Mouse (Mus musculus): Measurements from ENCODE around the gene Desi2.
"Not testable (repeated sequence)": the region's sequence is repeated elsewhere in the genome, so short reads cannot be mapped to it uniquely, and the experiment has no call there.

The Desi2 gene

DNA sequence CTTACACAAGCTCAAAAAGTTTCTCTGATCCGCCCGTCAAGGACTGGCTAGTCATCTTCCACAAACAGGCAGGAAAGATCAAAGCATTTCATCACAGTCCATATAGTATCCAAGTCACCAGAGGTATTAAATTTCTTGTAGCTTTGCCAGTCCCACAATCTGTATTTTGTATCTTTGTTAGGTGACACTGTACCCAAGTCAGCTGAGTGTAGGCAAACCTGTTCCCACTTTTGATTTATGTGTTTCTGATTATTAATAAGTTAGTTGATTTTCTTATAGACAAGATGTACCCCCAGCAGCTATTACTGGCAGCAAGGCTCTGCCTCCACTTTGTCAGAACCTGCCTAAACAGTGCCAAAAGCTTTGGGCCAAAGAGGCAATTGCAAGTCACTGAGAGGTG lies 71.6 kb downstream of the Desi2 start:
- DNase-seq (ENCODE audit: low spot score in 2 of 2) = no peak

DNA sequence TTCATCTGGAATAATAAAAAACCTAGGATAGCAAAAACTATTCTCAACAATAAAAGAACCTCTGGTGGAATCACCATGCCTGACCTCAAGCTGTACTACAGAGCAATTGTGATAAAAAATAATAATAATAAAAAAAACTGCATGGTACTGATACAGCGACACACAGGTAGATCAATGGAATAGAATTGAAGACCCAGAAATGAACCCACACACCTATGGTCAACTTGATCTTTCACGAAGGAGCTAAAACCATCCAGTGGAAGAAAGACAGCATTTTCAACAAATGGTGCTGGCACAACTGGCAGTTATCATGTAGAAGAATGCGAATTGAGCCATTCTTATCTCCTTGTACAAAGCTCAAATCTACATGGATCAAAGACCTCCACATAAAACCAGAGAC lies 78.2 kb downstream of the Desi2 start:
- DNase-seq (ENCODE audit: low spot score in 2 of 2) = not testable (repeated sequence)

DNA sequence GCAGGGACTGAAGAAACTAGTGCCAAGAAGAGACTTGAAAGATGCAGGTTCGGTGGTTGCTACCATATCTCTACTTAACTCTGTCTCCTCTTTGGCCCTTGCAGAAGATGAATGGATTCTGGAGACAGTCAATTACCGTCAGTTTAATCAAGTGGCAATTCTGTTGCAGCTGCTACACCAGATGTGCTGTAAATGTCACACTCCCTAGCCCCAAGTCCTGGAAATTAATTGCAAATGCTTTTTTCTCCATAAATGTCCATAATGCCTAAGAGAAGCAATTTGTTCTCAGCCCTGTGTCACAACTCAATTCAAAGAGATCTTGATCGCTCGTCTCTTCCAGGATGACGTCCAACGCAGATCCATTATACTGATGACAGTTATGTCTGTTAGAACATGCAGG lies 83.4 kb downstream of the Desi2 start:
- no peak for DNase-seq (ENCODE audit: low spot score in 2 of 2)

DNA sequence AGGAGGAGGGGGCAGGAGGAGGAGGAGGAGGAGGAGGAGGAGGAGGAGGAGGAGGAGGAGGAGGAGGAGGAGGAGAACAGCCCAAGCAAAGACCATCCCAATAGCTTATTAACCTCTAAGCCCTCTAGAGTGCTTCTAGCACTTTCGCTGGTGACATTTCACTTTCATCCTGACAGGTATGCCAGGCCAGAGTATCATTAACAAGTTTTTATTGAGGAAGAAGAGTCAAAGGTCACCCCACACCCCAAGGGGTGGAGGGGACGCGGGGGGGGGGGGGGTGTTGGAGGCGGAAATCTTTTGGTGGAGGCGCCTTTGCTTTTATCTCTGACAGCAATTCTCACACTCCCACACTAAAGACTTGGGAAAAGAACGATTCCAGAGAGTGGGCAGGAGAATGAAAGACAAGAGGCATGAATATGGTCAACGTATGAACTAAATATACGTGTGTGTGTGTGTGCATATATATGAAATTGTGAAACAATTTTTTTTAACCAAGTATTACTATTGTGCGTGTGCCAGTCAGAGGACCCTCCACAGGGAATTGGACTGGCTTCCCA lies 88.0 kb downstream of the Desi2 start:
- no peak for DNase-seq (ENCODE audit: low spot score in 2 of 2)

DNA sequence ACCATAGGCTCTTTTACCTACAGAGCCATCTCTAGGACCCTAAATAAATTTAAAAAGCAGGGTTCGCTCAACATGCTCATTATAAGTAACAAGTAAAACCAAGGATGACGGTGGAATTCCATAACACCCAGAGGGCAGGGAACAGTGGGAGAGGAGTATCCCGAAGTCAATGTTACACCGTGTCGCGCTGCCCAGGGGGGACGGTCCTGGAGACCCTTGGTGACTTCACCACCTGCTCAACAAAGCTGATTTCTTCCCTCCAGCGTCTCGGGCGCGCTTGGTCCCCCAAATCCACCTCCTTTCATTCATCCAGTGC lies 88.5 kb downstream of the Desi2 start:
- no peak for DNase-seq (ENCODE audit: low spot score in 2 of 2)

DNA sequence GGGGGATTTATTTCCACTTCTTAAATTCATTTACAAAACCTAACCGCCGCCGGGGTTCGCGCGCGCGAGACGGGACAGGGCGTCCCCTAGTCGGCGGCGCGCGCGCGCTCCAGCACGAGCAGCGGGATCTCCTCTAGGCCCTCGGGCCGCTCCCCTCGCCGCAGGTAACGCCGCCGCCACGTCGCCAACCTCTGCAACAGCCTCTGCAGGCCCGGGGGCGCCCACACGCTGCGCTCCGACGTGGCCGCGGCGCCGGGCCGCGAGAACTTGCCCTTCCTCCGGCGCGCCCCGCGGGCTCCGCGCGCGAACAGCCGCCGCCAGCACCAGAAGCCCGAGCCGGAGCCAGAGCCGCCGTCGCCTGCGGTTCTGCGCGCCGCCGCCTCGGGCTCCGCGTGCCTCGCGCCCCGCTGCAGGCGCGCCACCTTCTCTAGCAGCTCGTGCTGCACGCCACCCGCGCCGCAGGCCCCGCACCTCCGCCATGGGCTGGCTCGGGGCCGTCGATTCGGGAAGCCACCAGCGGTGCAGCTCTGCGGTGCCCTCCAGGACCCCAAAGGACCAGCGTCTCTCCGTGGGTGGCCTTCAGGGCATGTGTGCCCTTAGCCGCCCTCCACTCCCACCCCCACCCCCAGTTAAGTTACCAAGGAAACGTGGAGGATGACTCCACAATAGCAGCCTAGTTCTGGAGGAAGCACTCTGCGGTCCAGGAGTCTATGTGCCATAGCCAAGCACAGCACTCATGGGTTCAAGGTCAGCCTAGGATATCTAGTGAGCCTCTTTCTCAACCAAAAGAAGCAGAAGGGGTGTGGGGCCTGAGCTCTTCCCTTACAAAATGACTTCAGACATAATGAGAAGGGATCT lies 89.1 kb downstream of the Desi2 start:
- peak; percentile 45 to 69 for DNase-seq (ENCODE audit: low spot score in 2 of 2)

DNA sequence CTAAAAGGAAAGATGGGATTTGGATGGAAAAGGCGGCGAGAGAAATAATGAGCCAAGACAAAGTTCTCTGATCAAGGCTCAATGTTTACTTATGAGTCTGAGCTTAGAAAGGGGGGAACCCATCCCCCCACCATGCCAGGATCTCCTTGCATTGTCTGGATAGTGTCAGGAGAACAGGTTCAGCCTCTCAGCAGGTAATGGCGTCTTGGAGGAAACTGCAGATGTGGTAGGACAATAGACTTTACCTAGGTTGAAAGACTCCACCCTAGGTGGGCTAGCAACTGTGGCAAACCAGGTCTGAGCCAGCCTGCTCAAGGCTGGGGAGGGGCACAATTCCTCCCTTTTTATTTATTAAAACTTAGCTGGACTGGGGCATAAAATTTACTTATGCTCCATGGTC lies 96.1 kb downstream of the Desi2 start:
- DNase-seq (ENCODE audit: low spot score in 2 of 2) = not testable (repeated sequence)

DNA sequence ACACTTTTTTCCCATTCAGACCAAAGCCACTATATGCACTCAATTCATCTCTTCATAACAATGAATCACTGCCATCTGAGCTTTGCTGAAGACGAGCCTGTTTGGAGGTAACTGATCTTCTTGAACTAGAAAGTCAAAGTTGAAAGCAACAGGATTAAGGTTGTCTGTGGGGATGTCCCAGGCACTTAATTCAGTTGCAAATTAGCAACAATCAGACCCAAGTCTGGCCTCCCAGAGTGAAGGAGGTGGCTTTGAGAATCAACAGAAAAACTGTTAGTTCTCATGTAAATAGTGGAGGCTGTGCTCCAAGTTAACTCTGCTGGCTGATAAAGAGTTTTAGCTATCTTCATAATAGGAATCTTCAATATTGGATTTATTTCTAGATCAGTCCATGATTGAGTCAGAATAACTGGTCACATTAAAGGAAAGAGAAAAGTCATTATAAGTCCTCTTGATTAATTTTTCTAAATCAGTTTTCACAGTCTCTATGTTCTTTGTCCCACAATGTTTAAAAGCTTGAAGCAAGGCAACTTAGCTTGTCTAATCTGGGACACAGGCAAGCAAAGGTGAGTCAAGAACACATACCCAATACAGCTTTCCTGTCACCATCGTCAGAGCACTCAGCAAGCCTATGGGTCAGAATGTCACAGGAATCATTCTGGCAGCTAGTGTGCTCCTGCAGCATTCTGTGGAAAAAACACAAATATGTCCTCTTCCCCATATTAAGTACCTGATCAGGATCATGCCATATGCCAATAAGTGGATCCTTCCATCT lies 96.9 kb downstream of the Desi2 start:
- no peak for DNase-seq (ENCODE audit: low spot score in 2 of 2)

DNA sequence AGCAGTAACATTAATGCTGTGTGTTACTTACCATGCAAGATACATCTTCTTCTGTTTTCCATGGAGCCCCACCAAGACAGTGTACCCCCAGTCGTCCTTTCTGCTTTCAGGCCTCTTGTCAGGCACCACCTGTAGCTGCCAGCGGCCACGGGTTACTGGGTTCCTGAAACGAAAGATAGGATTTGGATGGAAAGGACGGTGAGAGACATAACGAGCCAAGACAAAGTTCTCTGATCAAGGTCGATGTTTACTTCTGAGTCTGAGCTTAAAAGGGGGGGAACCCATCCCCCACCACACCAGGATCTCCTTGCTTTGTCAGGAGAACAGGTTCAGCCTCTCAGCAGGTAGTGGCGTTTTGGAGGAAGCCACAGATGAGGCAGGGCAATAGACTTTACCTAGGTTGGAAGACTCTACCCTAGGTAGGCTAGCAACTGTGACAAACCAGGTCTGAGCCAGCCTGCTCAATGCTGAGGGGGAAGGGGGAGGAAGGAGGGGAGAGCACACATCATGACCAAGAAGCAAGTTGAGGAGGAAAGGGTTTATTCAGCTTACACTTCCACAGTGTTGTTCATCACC lies 100.5 kb downstream of the Desi2 start:
- DNase-seq (ENCODE audit: low spot score in 2 of 2) = no peak

DNA sequence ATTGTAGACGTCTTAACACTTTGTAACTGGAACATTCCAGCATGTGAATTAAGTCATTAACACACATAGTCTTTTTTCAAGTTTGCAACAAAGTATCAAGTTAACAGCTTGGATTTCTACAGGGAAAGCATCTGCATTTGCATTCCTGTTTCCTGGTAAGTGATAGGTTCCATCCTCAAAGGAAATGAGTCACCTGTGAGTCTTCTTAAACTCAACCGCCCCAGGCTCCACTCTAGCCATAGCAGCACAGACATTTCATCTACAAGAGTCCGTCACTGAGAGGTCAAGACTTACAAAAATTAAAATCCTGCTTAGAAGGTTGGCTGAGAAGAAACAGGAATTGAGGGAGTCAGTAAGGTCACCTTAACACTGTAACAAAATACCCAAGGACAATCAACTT lies 104.5 kb downstream of the Desi2 start:
- no peak for DNase-seq (ENCODE audit: low spot score in 2 of 2)

DNA sequence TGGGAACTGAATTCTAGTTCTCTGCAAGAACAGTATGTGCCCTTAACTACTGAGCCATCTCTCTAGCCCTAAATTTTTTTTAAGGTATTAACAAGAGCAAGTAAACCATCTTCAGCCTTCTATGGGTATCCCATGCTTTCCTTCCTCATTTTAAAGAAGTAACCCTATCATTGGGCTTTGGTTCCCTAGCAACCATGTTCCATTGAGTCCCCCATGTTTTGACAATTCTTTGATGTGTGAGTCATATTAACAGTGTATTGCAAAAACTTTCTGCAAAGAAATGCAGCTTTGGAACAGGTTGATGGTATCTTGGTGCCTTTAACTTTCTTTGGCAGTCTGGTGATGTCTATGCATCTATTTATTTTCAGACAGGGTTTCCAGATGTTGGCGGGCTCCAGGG lies 106.8 kb downstream of the Desi2 start:
- no peak for DNase-seq (ENCODE audit: low spot score in 2 of 2)

DNA sequence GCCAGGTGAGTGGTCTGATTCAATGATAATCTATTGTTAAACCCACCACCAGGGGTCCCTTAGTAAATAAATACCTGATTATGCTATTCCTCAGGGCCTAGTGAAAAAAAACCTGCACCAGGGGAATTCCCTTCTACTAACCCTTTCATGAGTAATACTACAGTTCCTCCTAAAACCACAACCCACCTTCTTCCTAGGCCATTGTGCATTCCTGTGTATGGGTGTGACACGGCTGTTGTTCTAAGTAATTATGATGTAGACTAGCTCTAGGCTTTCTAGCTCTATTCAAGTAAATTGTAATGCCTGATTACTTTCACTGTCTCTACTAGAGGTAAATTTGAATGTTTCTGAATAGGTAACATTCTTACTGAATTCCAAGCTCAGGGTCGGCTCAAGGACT lies 114.0 kb downstream of the Desi2 start:
- not testable (repeated sequence) for DNase-seq (ENCODE audit: low spot score in 2 of 2)

DNA sequence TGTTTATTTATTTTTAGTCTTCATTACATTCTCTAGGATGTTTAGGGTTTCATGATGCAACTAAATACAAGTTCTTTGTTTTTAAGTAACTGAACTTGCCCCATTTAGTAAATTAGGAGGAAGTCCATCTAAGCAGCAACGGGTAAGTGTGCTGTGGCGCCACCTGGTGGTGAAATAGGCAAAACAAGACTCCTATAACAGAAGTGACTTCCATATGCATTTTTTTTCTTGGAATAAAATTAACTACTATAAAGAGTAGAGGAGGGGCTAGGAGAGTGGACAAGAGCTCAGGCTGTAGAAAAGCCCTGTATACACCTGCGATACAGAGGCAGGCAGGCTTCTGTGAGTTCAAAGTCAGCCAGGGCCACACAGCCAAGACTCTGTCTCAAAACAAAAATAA lies 116.2 kb downstream of the Desi2 start:
- peak; percentile 54 to 73 for DNase-seq (ENCODE audit: low spot score in 2 of 2)

Data from cerebellum, postnatal 4 days (tissue).